Mouse (Mus musculus) kidney, postnatal 0 days (tissue): ENCODE results near the gene 1700088E04Rik. TPM values are rescaled to one million over a fixed set of nuclear protein-coding genes. Genes with fewer than 3 reads are reported as not detected.

Source experiments
- ATAC-seq: fragments of 200-750 bp; cut with Nextera tagmentation; replicated peaks from 2 replicates; pipeline ENCODE4 v1.8.0; 2017; ENCODE audit warnings: low read depth, moderate number of reproducible peaks, moderate TSS enrichment, moderate library complexity; ENCODE audit not compliant: low FRiP score
- DNase-seq: peaks from one replicate; pipeline ENCODE4 v3.0.0-alpha.2; 2016; ENCODE audit warnings: low spot score
- H3K27ac ChIP-seq: fragments of 300-500 bp; sonication (generic); 2 replicates; pipeline ENCODE4 v1.5.1; 2014; ENCODE audit warnings: mild to moderate bottlenecking
- H3K27me3 ChIP-seq: fragments of 300-500 bp; sonication (generic); 2 replicates; pipeline ENCODE4 v1.6.1; 2014; ENCODE audit warnings: low read length, mixed read lengths; ENCODE audit not compliant: insufficient read depth
- H3K36me3 ChIP-seq: fragments of 300-500 bp; sonication (generic); 2 replicates; pipeline ENCODE4 v1.6.1; 2014; ENCODE audit warnings: low read length, mixed read lengths; ENCODE audit not compliant: insufficient read depth
- H3K4me1 ChIP-seq: fragments of 300-500 bp; sonication (generic); replicated peaks from 2 replicates; pipeline ENCODE4 v1.6.1; 2014; ENCODE audit warnings: antibody characterized with exemption, low read length, mixed read lengths; ENCODE audit not compliant: insufficient read depth
- H3K4me2 ChIP-seq: fragments of 300-500 bp; sonication (generic); 2 replicates; pipeline ENCODE4 v1.6.1; 2014; ENCODE audit warnings: mild to moderate bottlenecking, low read length, moderate library complexity, mixed read lengths
- H3K4me3 ChIP-seq: fragments of 300-500 bp; sonication (generic); replicated peaks from 2 replicates; pipeline ENCODE4 v1.5.1; 2014; ENCODE audit warnings: low read depth, low read length
- H3K9ac ChIP-seq: fragments of 300-500 bp; sonication (generic); 2 replicates; pipeline ENCODE4 v1.6.1; 2014; ENCODE audit warnings: low read depth, low read length
- H3K9me3 ChIP-seq: fragments of 300-500 bp; sonication (generic); replicated peaks from 2 replicates; pipeline ENCODE4 v1.6.1; 2016; ENCODE audit warnings: low read length, inconsistent platforms, mixed read lengths
- CTCF ChIP-seq: IDR thresholded peaks from 2 replicates; pipeline ENCODE4 v1.5.1; 2016; ENCODE audit warnings: antibody characterized with exemption, low read depth, mild to moderate bottlenecking, moderate library complexity
- WGBS: fragments of 180-500 bp; shearing (Covaris S2); extraction: QIAGEN DNeasy Blood & Tissue Kit; methylation state at CpG from one replicate; pipeline ENCODE4 v1.1.7; 2014; 5-methylcytosine and 5-hydroxymethylcytosine counted together
- polyA plus RNA-seq: library from polyadenylated mRNA; unstranded; fragments of >200 nt; fragmentation: Nextera tagmentation; extraction: Ambion mirVana; gene quantifications from 2 replicates; pipeline ENCODE4 v1.2.1, GENCODE M21; 2015

The 1700088E04Rik gene
- polyA plus RNA-seq, 1 experiment from 2014 or later, result 12.9 TPM

GRCm38 (mm10) chr15:79135332-79135731 is 5.7 kb downstream of the 1700088E04Rik start:
- WGBS, result 67% methylated on average over 9 of the region's 9 CpGs
- Histone ChIP-seq H3K9ac (no peak overlapping the region), H3K4me1 (peaks cover 13% of the 10 kb centered on the region; the same call in 1 of the 2 replicates), H3K27ac (peak overlapping the region; percentile 42; the same call in 1 of the 2 replicates), H3K4me2 (no peak overlapping the region), H3K4me3 (no peak overlapping the region), H3K9me3 (no peaks in the 10 kb centered on the region), H3K27me3 (no peaks in the 10 kb centered on the region), H3K36me3 (peaks cover 29% of the 10 kb centered on the region; the same call in 1 of the 2 replicates)
- TF ChIP-seq CTCF, result no peak
- no peak for ATAC-seq
- no peak for DNase-seq

- no peak for ATAC-seq
- Histone ChIP-seq H3K9ac (no peak overlapping the region), H3K4me1 (peaks cover 13% of the 10 kb centered on the region; the same call in 1 of the 2 replicates), H3K36me3 (peaks cover 36% of the 10 kb centered on the region; the same call in 1 of the 2 replicates), H3K27me3 (no peaks in the 10 kb centered on the region), H3K4me2 (no peak overlapping the region), H3K4me3 (no peak overlapping the region), H3K27ac (peak overlapping the region; percentile 42; the same call in 1 of the 2 replicates), H3K9me3 (no peaks in the 10 kb centered on the region)
- 83% methylated on average over 9 of the region's 9 CpGs for WGBS
- no peak for DNase-seq
- no peak for TF ChIP-seq CTCF
Measured at GRCm38 (mm10) chr15:79134496-79135270, 6.4 kb downstream of the 1700088E04Rik start.

GRCm38 (mm10) chr15:79133191-79133661 is 7.8 kb downstream of the 1700088E04Rik start:
- H3K4me3 ChIP-seq, result no peak overlapping the region
- no peak overlapping the region; the same call in 1 of the 2 replicates for H3K27ac ChIP-seq
- no peak overlapping the region for H3K4me2 ChIP-seq
- peaks cover 40% of the 10 kb centered on the region for H3K36me3 ChIP-seq
- H3K9ac ChIP-seq, result no peak overlapping the region
- 61% methylated on average over 6 of the region's 6 CpGs for WGBS
- no peak for TF ChIP-seq CTCF
- DNase-seq (no peak), ATAC-seq (no peak)
- H3K27me3 ChIP-seq, result no peaks in the 10 kb centered on the region
- no peaks in the 10 kb centered on the region for H3K9me3 ChIP-seq
- peaks cover 13% of the 10 kb centered on the region; the same call in 1 of the 2 replicates for H3K4me1 ChIP-seq

GRCm38 (mm10) chr15:79131442-79131841 is 9.6 kb downstream of the 1700088E04Rik start:
- Histone ChIP-seq H3K4me1 (peaks cover 13% of the 10 kb centered on the region; the same call in 1 of the 2 replicates), H3K9ac (no peak overlapping the region), H3K27me3 (no peaks in the 10 kb centered on the region), H3K4me2 (no peak overlapping the region), H3K9me3 (no peaks in the 10 kb centered on the region), H3K36me3 (peaks cover 55% of the 10 kb centered on the region), H3K4me3 (no peak overlapping the region), H3K27ac (peak overlapping the region; percentile 50; the same call in 1 of the 2 replicates)
- WGBS, result 68% methylated on average over 7 of the region's 7 CpGs
- TF ChIP-seq CTCF, result no peak
- DNase-seq (no peak), ATAC-seq (no peak)

GRCm38 (mm10) chr15:79130782-79131181 is 10.3 kb downstream of the 1700088E04Rik start:
- DNase-seq (no peak), ATAC-seq (no peak)
- H3K27me3 ChIP-seq, result no peaks in the 10 kb centered on the region
- H3K4me3 ChIP-seq, result no peak overlapping the region
- whole genome bisulfite sequencing, result 80% methylated on average over 10 of the region's 10 CpGs
- H3K36me3 ChIP-seq, result peaks cover 60% of the 10 kb centered on the region
- no peak overlapping the region for H3K4me2 ChIP-seq
- H3K9me3 ChIP-seq, result no peaks in the 10 kb centered on the region
- H3K4me1 ChIP-seq, result peaks cover 13% of the 10 kb centered on the region; the same call in 1 of the 2 replicates
- peak overlapping the region; percentile 50; the same call in 1 of the 2 replicates for H3K27ac ChIP-seq
- no peak overlapping the region for H3K9ac ChIP-seq
- TF ChIP-seq CTCF, result no peak

- 0 out of 2 replicates have a peak, but pooled peaks cover 4% of the 10 kb centered on the region for H3K4me1 ChIP-seq
- H3K9ac ChIP-seq, result no peak overlapping the region
- WGBS, result 54% methylated on average over 7 of the region's 7 CpGs
- TF ChIP-seq CTCF, result no peak
- H3K9me3 ChIP-seq, result no peaks in the 10 kb centered on the region
- no peak for DNase-seq
- H3K36me3 ChIP-seq, result peaks cover 73% of the 10 kb centered on the region
- no peak overlapping the region for H3K27ac ChIP-seq
- no peak for ATAC-seq
- H3K4me2 ChIP-seq, result no peak overlapping the region
- no peaks in the 10 kb centered on the region for H3K27me3 ChIP-seq
- H3K4me3 ChIP-seq, result no peak overlapping the region
Measured at GRCm38 (mm10) chr15:79129311-79129710, 11.7 kb downstream of the 1700088E04Rik start.
